Mouse (Mus musculus) stomach, postnatal 0 days (tissue): ENCODE results near the gene Mfn2. TPM values are rescaled to one million over a fixed set of nuclear protein-coding genes. Genes with fewer than 3 reads are reported as not detected.
"Not testable (repeated sequence)": the region's sequence is repeated elsewhere in the genome, so short reads cannot be mapped to it uniquely, and the experiment has no call there.

Experiments
- ATAC-seq: fragments of 200-750 bp; cut with Nextera tagmentation; 2 replicates; pipeline ENCODE4 v1.8.0; 2017; ENCODE audit not compliant: low FRiP score, low TSS enrichment
- DNase-seq: peaks from one replicate; pipeline ENCODE4 v3.0.0-alpha.2; 2016; ENCODE audit warnings: low spot score
- H3K27ac ChIP-seq: fragments of 300-500 bp; sonication (generic); replicated peaks from 2 replicates; pipeline ENCODE4 v1.5.1; 2014; ENCODE audit warnings: mild to moderate bottlenecking, control low read depth
- H3K27me3 ChIP-seq: fragments of 300-500 bp; sonication (generic); 2 replicates; pipeline ENCODE4 v1.6.1; 2014; ENCODE audit warnings: low read length; ENCODE audit not compliant: control insufficient read depth, insufficient read depth
- H3K36me3 ChIP-seq: fragments of 300-500 bp; sonication (generic); 2 replicates; pipeline ENCODE4 v1.6.1; 2014; ENCODE audit warnings: low read length, mixed read lengths; ENCODE audit not compliant: control insufficient read depth, insufficient read depth
- H3K4me1 ChIP-seq: fragments of 300-500 bp; sonication (generic); replicated peaks from 2 replicates; pipeline ENCODE4 v1.6.1; 2014; ENCODE audit warnings: antibody characterized with exemption; ENCODE audit not compliant: control insufficient read depth, insufficient read depth
- H3K4me2 ChIP-seq: fragments of 300-500 bp; sonication (generic); replicated peaks from 2 replicates; pipeline ENCODE4 v1.6.1; 2014; ENCODE audit warnings: low read depth, mild to moderate bottlenecking, control low read depth, moderate library complexity
- H3K4me3 ChIP-seq: fragments of 300-500 bp; sonication (generic); 2 replicates; pipeline ENCODE4 v1.5.1; 2014; ENCODE audit warnings: low read depth, low read length, control low read depth
- H3K9ac ChIP-seq: fragments of 300-500 bp; sonication (generic); 2 replicates; pipeline ENCODE4 v1.6.1; 2014; ENCODE audit warnings: mild to moderate bottlenecking, low read length, control low read depth, mixed read lengths
- H3K9me3 ChIP-seq: fragments of 300-500 bp; sonication (generic); 2 replicates; pipeline ENCODE4 v1.6.1; 2016; ENCODE audit warnings: low read length; ENCODE audit not compliant: control insufficient read depth
- CTCF ChIP-seq: IDR thresholded peaks from 2 replicates; pipeline ENCODE4 v1.5.1; 2016; ENCODE audit warnings: antibody characterized with exemption, low read depth, mild to moderate bottlenecking, moderate library complexity
- EP300 ChIP-seq: optimal IDR thresholded peaks from 2 replicates; pipeline ENCODE3; 2016; ENCODE audit warnings: antibody characterized with exemption
- WGBS: fragments of 180-500 bp; shearing (Covaris S2); extraction: QIAGEN DNeasy Blood & Tissue Kit; methylation state at CpG from one replicate; pipeline ENCODE4 v1.1.7; 2014; 5-methylcytosine and 5-hydroxymethylcytosine counted together
- polyA plus RNA-seq: library from polyadenylated mRNA; unstranded; fragments of >200 nt; fragmentation: Nextera tagmentation; extraction: Ambion mirVana; gene quantifications from 2 replicates; pipeline ENCODE4 v1.2.1, GENCODE M21; 2015

The Mfn2 gene
- polyA plus RNA-seq, 1 experiment from 2014 or later, result 26.7 TPM

- Histone ChIP-seq H3K4me3 (no peak overlapping the region), H3K36me3 (peaks cover 29% of the 10 kb centered on the region), H3K9me3 (no peaks in the 10 kb centered on the region), H3K27ac (no peak overlapping the region), H3K9ac (no peak overlapping the region), H3K4me1 (no peaks in the 10 kb centered on the region), H3K27me3 (no peaks in the 10 kb centered on the region), H3K4me2 (no peak overlapping the region)
- ATAC-seq (no peak), DNase-seq (no peak)
- 86% methylated on average over 4 of the region's 4 CpGs for WGBS
- no peak for TF ChIP-seq CTCF
- no peak for TF ChIP-seq EP300
Observed at GRCm38 (mm10) chr4:147875852-147876575, 28.5 kb downstream of the Mfn2 start.

GRCm38 (mm10) chr4:147869238-147869637, 35.3 kb downstream of the Mfn2 start:
- no peaks in the 10 kb centered on the region for H3K27me3 ChIP-seq
- WGBS, result 7% methylated on average over 5 of the region's 5 CpGs

GRCm38 (mm10) chr4:147868450-147869031, 36.0 kb downstream of the Mfn2 start, which contains the start of the genes Miip and Fv1:
Gene Miip (minus strand): TSS chr4:147868816.
Gene Fv1 (plus strand): TSS chr4:147868979.
- Histone ChIP-seq H3K4me1 (0 out of 2 replicates have a peak, but pooled peaks cover 7% of the 10 kb centered on the region), H3K9me3 (no peaks in the 10 kb centered on the region), H3K4me2 (peak within 1 kb of the TSS; percentile 78), H3K4me3 (peak within 1 kb of the TSS; percentile 86), H3K27me3 (no peaks in the 10 kb centered on the region), H3K36me3 (peaks cover 12% of the 10 kb centered on the region; the same call in 1 of the 2 replicates), H3K9ac (peak within 1 kb of the TSS; percentile 73), H3K27ac (peak within 1 kb of the TSS; percentile 90)
- TF ChIP-seq CTCF, result no peak; the same call in 1 of the 2 replicates
- no peak for TF ChIP-seq EP300
- DNase-seq (peak; percentile 96), ATAC-seq (peak; percentile 99)
- WGBS, result under 1% methylated on average over 30 of the region's 30 CpGs

More at GRCm38 (mm10) chr4:147869238-147869637, 35.3 kb downstream of the Mfn2 start:
- DNase-seq (no peak), ATAC-seq (no peak)
- Histone ChIP-seq H3K36me3 (peaks cover 10% of the 10 kb centered on the region; the same call in 1 of the 2 replicates), H3K9ac (peak overlapping the region; percentile 65), H3K4me3 (peak overlapping the region; percentile 86), H3K4me1 (0 out of 2 replicates have a peak, but pooled peaks cover 7% of the 10 kb centered on the region), H3K4me2 (peak overlapping the region; percentile 78), H3K27ac (peak overlapping the region; percentile 71), H3K9me3 (no peaks in the 10 kb centered on the region)
- TF ChIP-seq CTCF (no peak), EP300 (no peak)

- TF ChIP-seq CTCF (peak; percentile 37; the same call in 1 of the 2 replicates), EP300 (no peak)
- H3K27ac ChIP-seq, result peak overlapping the region; percentile 90
- WGBS, result 2% methylated on average over 22 of the region's 22 CpGs
- ATAC-seq (no peak), DNase-seq (no peak)
- peak overlapping the region; percentile 75 for H3K4me2 ChIP-seq
- peak overlapping the region; percentile 73 for H3K9ac ChIP-seq
- H3K4me1 ChIP-seq, result 0 out of 2 replicates have a peak, but pooled peaks cover 7% of the 10 kb centered on the region
- H3K27me3 ChIP-seq, result no peaks in the 10 kb centered on the region
- no peaks in the 10 kb centered on the region for H3K9me3 ChIP-seq
- peaks cover 15% of the 10 kb centered on the region for H3K36me3 ChIP-seq
- peak overlapping the region; percentile 86 for H3K4me3 ChIP-seq
Observed at GRCm38 (mm10) chr4:147867563-147868449, 36.7 kb downstream of the Mfn2 start.

- H3K9ac ChIP-seq, H3K4me1 ChIP-seq, H3K9me3 ChIP-seq, DNase-seq, H3K4me2 ChIP-seq, H3K4me3 ChIP-seq, H3K27ac ChIP-seq, ATAC-seq, H3K27me3 ChIP-seq: not testable (repeated sequence)
- WGBS, result 34% methylated on average over 3 of the region's 3 CpGs
- peaks cover 18% of the 10 kb centered on the region for H3K36me3 ChIP-seq
Observed at GRCm38 (mm10) chr4:147866793-147867192, 37.7 kb downstream of the Mfn2 start.
